Mouse (Mus musculus) E14TG2a.4 (cell line): ENCODE measurements around the gene Col13a1.

Experiments
- CTCF ChIP-seq: conservative IDR thresholded peaks from 2 replicates; pipeline ENCODE4 v1.5.1; 2014; ENCODE audit warnings: low read length
- NANOG ChIP-seq: IDR thresholded peaks from 2 replicates; pipeline ENCODE4 v1.6.1; 2014; ENCODE audit warnings: borderline replicate concordance, low read length, mixed read lengths

DNA sequence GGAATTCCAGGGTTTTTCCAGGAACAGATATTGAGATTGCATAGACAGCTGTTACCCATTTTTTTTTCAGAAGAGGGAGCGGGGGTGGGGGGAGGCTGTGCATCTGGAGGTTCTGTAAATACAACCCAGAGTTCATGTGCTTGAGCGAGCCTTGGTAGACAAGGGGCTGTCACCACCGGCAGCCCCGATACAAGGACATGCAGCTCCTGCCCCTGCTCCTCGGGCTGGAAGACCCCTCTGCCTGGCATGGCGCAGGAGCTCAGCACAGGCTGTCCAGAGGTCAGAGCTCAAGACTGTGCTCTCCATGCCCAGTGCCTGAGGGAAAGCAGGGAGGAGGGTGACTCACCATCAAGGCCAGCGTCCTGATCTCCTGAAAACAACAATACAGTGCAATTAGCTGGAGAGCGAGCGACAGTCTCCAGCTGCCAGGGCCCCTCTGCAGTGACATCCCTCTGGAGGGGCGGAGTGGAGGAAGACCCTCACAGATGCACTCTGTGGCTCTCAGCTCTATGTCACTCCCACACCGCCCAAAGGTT lies 112.8 kb downstream of the Col13a1 start:
- TF ChIP-seq CTCF (no peak), NANOG (no peak)
